Mouse (Mus musculus): ENCODE measurements around the gene 1700020D05Rik. TPM values are rescaled to one million over a fixed set of nuclear protein-coding genes. Genes with fewer than 3 reads are reported as not detected.
"Not testable (repeated sequence)": the region's sequence is repeated elsewhere in the genome, so short reads cannot be mapped to it uniquely, and the experiment has no call there.

Gene 1700020D05Rik
- polyA plus RNA-seq, 1 experiment from 2014 or later: not detected

GRCm38 (mm10) chr19:5515840-5516777, 12.5 kb upstream of the 1700020D05Rik start:
- 82% methylated on average over 7 of the region's 7 CpGs for WGBS (ENCODE audit: insufficient replicate concordance)
- no peak overlapping the region; the same call in 1 of the 2 replicates for H3K27ac ChIP-seq
- ATAC-seq: no peak

GRCm38 (mm10) chr19:5513005-5513349, 9.4 kb upstream of the 1700020D05Rik start:
- no peaks in the 10 kb centered on the region for H3K36me3 ChIP-seq
- peaks cover 46% of the 10 kb centered on the region for H3K4me1 ChIP-seq
- H3K27ac ChIP-seq: no peak overlapping the region
- 42% methylated on average over 3 of the region's 3 CpGs for WGBS (ENCODE audit: insufficient replicate concordance)
- no peaks in the 10 kb centered on the region for H3K9me3 ChIP-seq (replicated peaks)
- no peaks in the 10 kb centered on the region for H3K27me3 ChIP-seq (replicated peaks)
- no peak overlapping the region for H3K4me3 ChIP-seq
- peak overlapping the region; percentile 97 for H3K4me2 ChIP-seq
- H3K9ac ChIP-seq: no peak overlapping the region
- no peak for ATAC-seq

More at GRCm38 (mm10) chr19:5515840-5516777, 12.5 kb upstream of the 1700020D05Rik start:
- Histone ChIP-seq H3K4me3 (no peak overlapping the region), H3K4me2 (no peak overlapping the region), H3K27me3 (replicated peaks) (no peaks in the 10 kb centered on the region), H3K4me1 (peaks cover 21% of the 10 kb centered on the region), H3K9me3 (replicated peaks) (no peaks in the 10 kb centered on the region), H3K9ac (no peak overlapping the region), H3K36me3 (no peaks in the 10 kb centered on the region)

GRCm38 (mm10) chr19:5512091-5513004, 8.8 kb upstream of the 1700020D05Rik start:
- Histone ChIP-seq H3K4me2 (peak overlapping the region; percentile 97), H3K9me3 (replicated peaks) (no peaks in the 10 kb centered on the region), H3K4me3 (peak overlapping the region; percentile 68), H3K36me3 (no peaks in the 10 kb centered on the region), H3K4me1 (peaks cover 48% of the 10 kb centered on the region), H3K27me3 (replicated peaks) (no peaks in the 10 kb centered on the region), H3K9ac (peak overlapping the region; percentile 40; the same call in 1 of the 2 replicates), H3K27ac (peak overlapping the region; percentile 53)
- WGBS (ENCODE audit: insufficient replicate concordance): 22% methylated on average over 12 of the region's 12 CpGs
- ATAC-seq: no peak

GRCm38 (mm10) chr19:5511074-5511632, 7.6 kb upstream of the 1700020D05Rik start:
- Histone ChIP-seq H3K4me2 (peak overlapping the region; percentile 97), H3K27me3 (replicated peaks) (no peaks in the 10 kb centered on the region), H3K4me3 (peak overlapping the region; percentile 68), H3K36me3 (no peaks in the 10 kb centered on the region), H3K9me3 (replicated peaks) (no peaks in the 10 kb centered on the region), H3K4me1 (peaks cover 48% of the 10 kb centered on the region), H3K9ac (peak overlapping the region; percentile 80), H3K27ac (peak overlapping the region; percentile 74)
- 24% methylated on average over 15 of the region's 15 CpGs for whole genome bisulfite sequencing (ENCODE audit: insufficient replicate concordance)
- no peak for ATAC-seq

DNA sequence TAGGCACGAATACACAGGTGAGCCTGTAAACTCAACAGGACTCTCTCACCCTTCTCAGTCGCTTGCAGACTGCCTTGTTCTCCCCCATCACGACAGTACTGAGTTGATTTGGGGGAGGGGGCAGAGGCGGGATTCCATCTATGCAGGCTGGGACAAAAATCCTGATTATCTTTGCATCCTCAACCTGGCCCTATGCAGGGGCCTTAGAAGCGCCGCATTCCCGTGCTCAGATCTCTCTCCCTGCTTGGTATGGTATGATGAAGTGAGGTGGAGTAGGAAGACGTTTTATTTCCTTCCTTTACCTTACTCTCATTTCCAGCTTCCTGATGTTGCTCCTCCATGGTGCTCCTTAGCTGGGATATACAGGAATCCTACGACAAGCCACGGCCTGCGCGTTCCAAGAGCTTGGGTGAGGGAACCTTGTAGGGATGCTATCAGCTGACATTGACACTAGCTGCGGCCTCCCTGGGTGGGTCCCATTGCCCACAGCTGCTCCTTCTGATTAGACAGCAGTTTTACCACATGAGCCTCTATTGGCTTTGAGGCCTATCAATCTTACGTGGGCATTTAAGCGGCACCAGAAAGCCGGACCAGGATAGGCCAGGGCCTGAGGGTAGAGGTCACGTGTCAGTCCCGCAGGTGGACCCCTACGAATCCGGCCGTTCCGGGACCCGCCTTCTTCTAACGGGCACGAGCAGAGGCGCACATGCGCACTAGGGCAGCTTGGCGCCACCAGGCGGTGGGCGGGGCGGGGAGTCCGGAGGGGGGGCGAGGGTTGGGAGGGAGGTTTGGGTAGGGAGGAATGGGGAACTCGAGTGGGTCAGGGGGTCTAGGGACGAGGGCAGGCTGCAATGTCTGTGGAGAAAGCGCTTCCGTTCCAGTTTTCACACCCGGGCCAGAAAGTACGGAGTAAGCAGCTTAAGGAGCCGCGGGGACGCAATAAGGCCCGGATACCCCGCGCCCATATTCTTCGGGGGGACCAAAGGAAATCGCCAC, 6.7 kb upstream of the 1700020D05Rik start, which contains the start of gene Snx32:
Snx32 (minus strand) TSS at position 508 of the 996 bp plus-strand sequence.
- no peaks in the 10 kb centered on the region for H3K36me3 ChIP-seq
- no peaks in the 10 kb centered on the region for H3K27me3 ChIP-seq (replicated peaks)
- H3K4me3 ChIP-seq: peak within 1 kb of the TSS; percentile 68
- peak within 1 kb of the TSS; percentile 80 for H3K9ac ChIP-seq
- H3K27ac ChIP-seq: peak within 1 kb of the TSS; percentile 83
- peak; percentile 98 for ATAC-seq
- no peaks in the 10 kb centered on the region for H3K9me3 ChIP-seq (replicated peaks)
- peak within 1 kb of the TSS; percentile 97 for H3K4me2 ChIP-seq
- 3% methylated on average over 47 of the region's 47 CpGs for WGBS (ENCODE audit: insufficient replicate concordance)
- H3K4me1 ChIP-seq: peaks cover 48% of the 10 kb centered on the region

- Histone ChIP-seq H3K4me3 (no peak overlapping the region), H3K4me2 (no peak overlapping the region), H3K4me1 (no peaks in the 10 kb centered on the region), H3K9me3 (replicated peaks) (no peaks in the 10 kb centered on the region), H3K27me3 (replicated peaks) (no peaks in the 10 kb centered on the region), H3K9ac (no peak overlapping the region), H3K27ac (no peak overlapping the region), H3K36me3 (peaks cover 43% of the 10 kb centered on the region)
- WGBS (ENCODE audit: insufficient replicate concordance): 63% methylated on average over 2 of the region's 2 CpGs
- no peak for ATAC-seq
Observed at GRCm38 (mm10) chr19:5500330-5500875, 3.2 kb downstream of the 1700020D05Rik start.

DNA sequence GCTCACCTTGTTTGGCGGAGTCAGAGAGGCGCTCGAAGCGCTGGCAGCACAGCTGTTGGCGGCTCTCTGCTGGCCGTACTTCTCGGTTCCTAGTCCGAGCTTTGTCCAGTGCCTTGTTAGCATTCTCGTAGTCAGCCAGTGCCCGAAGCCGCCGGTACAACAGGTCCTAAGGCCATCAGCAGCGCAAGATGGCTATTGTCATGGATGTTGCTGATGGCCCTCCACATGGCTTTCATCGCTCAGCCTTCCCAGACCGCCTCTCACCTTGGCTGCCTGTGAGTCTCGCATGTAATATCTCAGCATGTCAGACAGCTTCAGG, 7.6 kb downstream of the 1700020D05Rik start:
- H3K27ac ChIP-seq: no peak overlapping the region
- H3K4me2 ChIP-seq: no peak overlapping the region
- peaks cover 69% of the 10 kb centered on the region for H3K36me3 ChIP-seq
- H3K4me1 ChIP-seq: peaks cover 24% of the 10 kb centered on the region
- 88% methylated on average over 16 of the region's 16 CpGs for WGBS (ENCODE audit: insufficient replicate concordance)
- no peak overlapping the region for H3K9ac ChIP-seq
- no peaks in the 10 kb centered on the region for H3K27me3 ChIP-seq (replicated peaks)
- no peak overlapping the region for H3K4me3 ChIP-seq
- no peak for ATAC-seq
- H3K9me3 ChIP-seq (replicated peaks): no peaks in the 10 kb centered on the region

DNA sequence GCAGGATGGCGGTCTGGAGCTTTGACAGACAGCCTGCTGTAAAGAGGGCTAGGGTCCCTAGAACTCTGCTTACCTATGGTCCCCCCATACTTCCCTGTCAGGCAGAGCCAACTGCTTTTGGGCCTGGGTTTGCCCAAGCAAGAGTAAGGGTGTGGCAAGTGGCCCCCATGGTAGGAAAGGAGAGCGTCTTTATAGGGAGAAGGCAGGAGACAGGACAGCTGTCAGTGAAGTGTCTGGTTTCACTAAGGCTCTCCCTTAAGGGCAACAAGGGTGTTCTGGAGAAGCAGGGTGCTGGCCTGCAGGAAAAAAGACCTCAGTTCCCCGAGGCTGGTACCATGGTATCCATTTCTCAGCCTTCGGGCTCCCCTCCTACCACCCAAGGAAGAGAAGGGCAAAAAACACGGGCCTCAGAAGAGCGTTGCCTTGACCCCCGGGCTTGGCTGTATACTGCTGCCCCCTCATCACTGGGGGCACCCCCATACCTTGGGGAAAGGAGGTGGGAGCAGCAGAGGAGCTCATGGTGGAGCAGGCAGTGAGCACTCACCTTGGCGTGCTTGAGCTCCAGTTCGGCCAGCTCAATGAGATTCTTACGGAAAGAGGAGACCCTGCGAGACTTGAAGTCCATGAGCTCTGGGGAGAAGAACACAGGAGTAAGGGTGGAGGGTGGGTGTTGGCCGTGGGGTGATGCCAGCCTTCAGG, 8.1 kb downstream of the 1700020D05Rik start:
- WGBS (ENCODE audit: insufficient replicate concordance): 78% methylated on average over 12 of the region's 12 CpGs
- H3K4me1 ChIP-seq: peaks cover 24% of the 10 kb centered on the region
- peaks cover 69% of the 10 kb centered on the region for H3K36me3 ChIP-seq
- 0 out of 2 replicates have a peak overlapping the region, but pooled peaks have one; percentile 36 for H3K27ac ChIP-seq
- H3K9ac ChIP-seq: no peak overlapping the region
- no peaks in the 10 kb centered on the region for H3K9me3 ChIP-seq (replicated peaks)
- no peak for ATAC-seq
- no peak overlapping the region for H3K4me2 ChIP-seq
- no peaks in the 10 kb centered on the region for H3K27me3 ChIP-seq (replicated peaks)
- H3K4me3 ChIP-seq: no peak overlapping the region

DNA sequence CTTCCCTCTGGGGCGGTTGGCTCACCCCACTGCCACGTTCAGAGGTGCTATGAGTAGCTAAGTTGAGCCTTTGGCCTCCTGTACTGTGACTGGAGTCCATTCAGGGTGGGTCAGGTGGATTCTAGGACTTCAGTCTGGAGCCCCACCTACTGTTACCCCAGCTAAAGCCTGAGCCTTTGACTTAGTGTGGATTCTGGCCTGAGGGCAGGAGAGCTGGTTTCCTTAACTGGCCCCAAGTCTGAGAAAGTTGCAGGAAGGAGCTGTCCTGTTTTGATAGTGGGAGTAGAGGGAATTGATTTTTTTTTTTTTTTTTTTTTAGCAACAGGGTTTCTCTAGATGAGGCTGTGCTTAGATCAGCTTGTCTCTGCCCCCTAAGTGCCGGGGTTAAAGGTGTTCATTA, 9.3 kb downstream of the 1700020D05Rik start:
- 90% methylated on average over 3 of the region's 3 CpGs for WGBS (ENCODE audit: insufficient replicate concordance)
- peaks cover 67% of the 10 kb centered on the region for H3K36me3 ChIP-seq
- ATAC-seq: no peak

DNA sequence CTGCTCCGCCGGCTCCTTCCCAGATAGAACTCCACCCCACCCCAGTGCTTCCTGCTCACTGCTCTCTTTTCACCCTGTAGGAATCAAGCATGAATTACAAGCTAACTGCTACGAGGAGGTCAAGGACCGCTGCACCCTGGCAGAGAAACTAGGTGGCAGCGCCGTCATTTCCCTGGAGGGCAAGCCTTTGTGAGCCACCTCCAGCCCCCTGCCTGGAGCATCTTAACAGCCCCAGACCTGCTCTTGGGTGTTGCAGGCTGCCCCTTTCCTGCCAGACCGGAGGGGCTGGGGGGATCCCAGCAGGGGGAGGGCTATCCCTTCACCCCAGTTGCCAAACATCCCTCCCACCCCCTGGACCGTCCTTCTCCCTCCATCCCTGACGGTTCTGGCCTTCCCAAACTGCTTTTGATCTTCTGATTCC, 10.3 kb downstream of the 1700020D05Rik start:
- H3K36me3 ChIP-seq: peaks cover 65% of the 10 kb centered on the region
- not testable (repeated sequence) for ATAC-seq; H3K4me3 ChIP-seq; H3K9me3 ChIP-seq (replicated peaks); H3K9ac ChIP-seq; H3K27me3 ChIP-seq (replicated peaks); H3K4me2 ChIP-seq; H3K27ac ChIP-seq
- H3K4me1 ChIP-seq: peaks cover 39% of the 10 kb centered on the region
- WGBS (ENCODE audit: insufficient replicate concordance): 80% methylated on average over 9 of the region's 9 CpGs

More for the DNA sequence above, 9.3 kb downstream of the 1700020D05Rik start:
- no peaks in the 10 kb centered on the region for H3K27me3 ChIP-seq (replicated peaks)
- H3K4me3 ChIP-seq: no peak overlapping the region
- no peak overlapping the region for H3K9ac ChIP-seq
- H3K4me2 ChIP-seq: no peak overlapping the region
- no peaks in the 10 kb centered on the region for H3K9me3 ChIP-seq (replicated peaks)
- 0 out of 2 replicates have a peak overlapping the region, but pooled peaks have one; percentile 10 for H3K27ac ChIP-seq
- peaks cover 32% of the 10 kb centered on the region for H3K4me1 ChIP-seq
